Mouse (Mus musculus) E14TG2a.4 (cell line): ENCODE measurements around the gene Ptafr.

Source experiments
- CTCF ChIP-seq: conservative IDR thresholded peaks from 2 replicates; pipeline ENCODE4 v1.5.1; 2014; ENCODE audit warnings: low read length
- POU5F1 ChIP-seq: IDR thresholded peaks from 2 replicates; pipeline ENCODE4 v1.6.1; 2014; ENCODE audit warnings: low read length, borderline replicate concordance

- TF ChIP-seq CTCF, result no peak
- no peak for TF ChIP-seq POU5F1
Measured at GRCm38 (mm10) chr4:132573327-132573726, 9.5 kb downstream of the Ptafr start.
